Mouse (Mus musculus) induced T-regulatory cell, adult 2 months (primary cell): ENCODE data around the gene Gpr89.

Experiments used
- DNase-seq: peaks from one replicate; pipeline ENCODE4 v3.0.0-alpha.2; 2012; ENCODE audit warnings: low read depth

Gene Gpr89

GRCm38 (mm10) chr3:96823701-96824100 is 81.4 kb downstream of the Gpr89 start:
- no peak for DNase-seq

GRCm38 (mm10) chr3:96821581-96821980 is 83.6 kb downstream of the Gpr89 start:
- DNase-seq = no peak

- DNase-seq = no peak
Observed at GRCm38 (mm10) chr3:96820116-96820915, 84.8 kb downstream of the Gpr89 start.
